Mouse (Mus musculus) kidney, postnatal 25 days (tissue): ENCODE measurements around the gene Angptl6.
"Not testable (repeated sequence)": the region's sequence is repeated elsewhere in the genome, so short reads cannot be mapped to it uniquely, and the experiment has no call there.

Experiments
- DNase-seq, 2 experiments: peaks; one replicate each; pipeline ENCODE4 v3.0.0; 2021; ENCODE audit warnings: mixed read lengths in 2 of 2

Angptl6 gene

GRCm38 (mm10) chr9:20837184-20837947 lies 42.2 kb downstream of the Angptl6 start:
- DNase-seq, result no peak

GRCm38 (mm10) chr9:20835431-20835954 lies 44.0 kb downstream of the Angptl6 start:
- DNase-seq, result not testable (repeated sequence)

- no peak for DNase-seq
Measured at GRCm38 (mm10) chr9:20834881-20835280, 44.6 kb downstream of the Angptl6 start.

- peak; percentile 96 to 98 for DNase-seq
Measured at GRCm38 (mm10) chr9:20830901-20831643, 48.5 kb downstream of the Angptl6 start.

GRCm38 (mm10) chr9:20828127-20828526 lies 51.4 kb downstream of the Angptl6 start:
- no peak for DNase-seq

GRCm38 (mm10) chr9:20825781-20826180 lies 53.7 kb downstream of the Angptl6 start:
- DNase-seq, result no peak
